Mouse (Mus musculus) spleen, adult 2 months (tissue): ENCODE data around the gene Acss1. TPM values are rescaled to one million over a fixed set of nuclear protein-coding genes. Genes with fewer than 3 reads are reported as not detected.
A peak's percentile ranks its signal among the peaks of the same experiment; 100 is the strongest.

Source experiments
- DNase-seq, 2 experiments: peaks; one replicate each; pipeline versions ENCODE4 v3.0.0 to v3.0.0-alpha.2; 2012 to 2021; ENCODE audit warnings: low spot score in 2 of 2, low read depth in 1 of 2
- H3K27ac ChIP-seq: fragments of 200-500 bp; 2 replicates; pipeline ENCODE4 v1.5.1; 2012; ENCODE audit warnings: low read length, inconsistent platforms; ENCODE audit not compliant: insufficient read depth
- H3K27me3 ChIP-seq: fragments of 200-500 bp; 2 replicates; pipeline ENCODE4 v1.6.1; 2012; ENCODE audit warnings: mild to moderate bottlenecking, moderate library complexity, low read length, inconsistent platforms; ENCODE audit not compliant: control insufficient read depth, insufficient read depth
- H3K36me3 ChIP-seq: fragments of 200-500 bp; 2 replicates; pipeline ENCODE4 v1.6.1; 2012; ENCODE audit warnings: mild to moderate bottlenecking, low read length, inconsistent platforms; ENCODE audit not compliant: control insufficient read depth, insufficient read depth
- H3K4me1 ChIP-seq: fragments of 200-500 bp; 2 replicates; pipeline ENCODE4 v1.6.1; 2011; ENCODE audit warnings: inconsistent platforms; ENCODE audit not compliant: control insufficient read depth, insufficient read depth, insufficient read length
- H3K4me3 ChIP-seq: fragments of 200-500 bp; 2 replicates; pipeline ENCODE4 v1.5.1; 2011; ENCODE audit warnings: mild to moderate bottlenecking, inconsistent platforms; ENCODE audit not compliant: insufficient read depth, insufficient read length; ENCODE audit errors: extremely low read depth
- CTCF ChIP-seq: fragments of 200-500 bp; IDR thresholded peaks from 2 replicates; pipeline ENCODE4 v1.5.1; 2011; ENCODE audit warnings: mild to moderate bottlenecking, inconsistent platforms; ENCODE audit not compliant: insufficient read depth, insufficient read length, insufficient replicate concordance; ENCODE audit errors: extremely low read depth
- POLR2A ChIP-seq: fragments of 200-500 bp; IDR thresholded peaks from 2 replicates; pipeline ENCODE4 v1.6.1; 2011; ENCODE audit warnings: low read depth, low read length, inconsistent platforms
- WGBS: fragments of 180-500 bp; shearing (Covaris S2); methylation state at CpG from one replicate; pipeline ENCODE4 v1.1.7; 2018; 5-methylcytosine and 5-hydroxymethylcytosine counted together
- polyA plus RNA-seq: library from polyadenylated mRNA; depleted of rRNA; stranded (reverse); fragments of >200 nt; gene quantifications from 2 replicates; pipeline ENCODE4 v1.2.3, GENCODE M21; 2012

Gene Acss1
- polyA plus RNA-seq, 1 experiment: 76.7 TPM

GRCm38 (mm10) chr2:150665534-150666451 lies 2.5 kb downstream of the Acss1 start:
- WGBS: 27% methylated on average over 10 of the region's 10 CpGs
- DNase-seq: peak in 1 of 2 experiments; percentile 26
- no peak for TF ChIP-seq CTCF
- TF ChIP-seq POLR2A: no peak
- Histone ChIP-seq H3K27ac (peak overlapping the region; percentile 24; the same call in 1 of the 2 replicates), H3K27me3 (no peaks in the 10 kb centered on the region), H3K4me3 (no peak overlapping the region), H3K36me3 (no peaks in the 10 kb centered on the region), H3K4me1 (peaks cover 29% of the 10 kb centered on the region; the same call in 1 of the 2 replicates)

- no peaks in the 10 kb centered on the region for H3K27me3 ChIP-seq
- H3K27ac ChIP-seq: no peak overlapping the region; the same call in 1 of the 2 replicates
- H3K4me3 ChIP-seq: no peak overlapping the region
- no peak for TF ChIP-seq CTCF
- TF ChIP-seq POLR2A: no peak
- 67% methylated on average over 2 of the region's 2 CpGs for WGBS
- DNase-seq: no peak
- H3K4me1 ChIP-seq: peaks cover 23% of the 10 kb centered on the region; the same call in 1 of the 2 replicates
- H3K36me3 ChIP-seq: 0 out of 2 replicates have a peak, but pooled peaks cover 2% of the 10 kb centered on the region
Measured at GRCm38 (mm10) chr2:150665006-150665405, 3.3 kb downstream of the Acss1 start.

GRCm38 (mm10) chr2:150664152-150664920 lies 4.0 kb downstream of the Acss1 start:
- no peak for TF ChIP-seq CTCF
- no peak for TF ChIP-seq POLR2A
- Histone ChIP-seq H3K4me3 (no peak overlapping the region), H3K36me3 (peaks cover 5% of the 10 kb centered on the region; the same call in 1 of the 2 replicates), H3K27me3 (no peaks in the 10 kb centered on the region), H3K27ac (no peak overlapping the region), H3K4me1 (peaks cover 20% of the 10 kb centered on the region; the same call in 1 of the 2 replicates)
- no peak for DNase-seq
- WGBS: 91% methylated on average over 5 of the region's 5 CpGs

- DNase-seq: no peak
- H3K4me3 ChIP-seq: no peak overlapping the region
- no peak for TF ChIP-seq CTCF
- TF ChIP-seq POLR2A: no peak
- H3K27ac ChIP-seq: no peak overlapping the region
- H3K36me3 ChIP-seq: peaks cover 10% of the 10 kb centered on the region
- 91% methylated on average over 9 of the region's 9 CpGs for WGBS
- no peaks in the 10 kb centered on the region for H3K27me3 ChIP-seq
- H3K4me1 ChIP-seq: peaks cover 11% of the 10 kb centered on the region; the same call in 1 of the 2 replicates
Measured at GRCm38 (mm10) chr2:150663255-150663654, 5.0 kb downstream of the Acss1 start.

- DNase-seq: no peak
- TF ChIP-seq CTCF (no peak), POLR2A (no peak)
- Histone ChIP-seq H3K27ac (no peak overlapping the region), H3K27me3 (no peaks in the 10 kb centered on the region), H3K4me3 (no peak overlapping the region), H3K36me3 (peaks cover 17% of the 10 kb centered on the region), H3K4me1 (peaks cover 11% of the 10 kb centered on the region; the same call in 1 of the 2 replicates)
- 86% methylated on average over 2 of the region's 2 CpGs for WGBS
Measured at GRCm38 (mm10) chr2:150662007-150662406, 6.3 kb downstream of the Acss1 start.

GRCm38 (mm10) chr2:150660668-150661451 lies 7.4 kb downstream of the Acss1 start:
- Histone ChIP-seq H3K4me1 (peaks cover 8% of the 10 kb centered on the region; the same call in 1 of the 2 replicates), H3K4me3 (no peak overlapping the region), H3K27me3 (no peaks in the 10 kb centered on the region), H3K36me3 (peaks cover 17% of the 10 kb centered on the region), H3K27ac (no peak overlapping the region)
- DNase-seq: no peak
- TF ChIP-seq CTCF (no peak), POLR2A (no peak)
- WGBS: 82% methylated on average over 5 of the region's 5 CpGs
